Mouse (Mus musculus) Muller cell, postnatal 12 days (primary cell): ENCODE results near the gene Tubb5.

Source experiments
- DNase-seq: peaks from one replicate; pipeline ENCODE4 v3.0.0-alpha.2; 2015; ENCODE audit errors: inconsistent ontology term

The Tubb5 gene

GRCm38 (mm10) chr17:35795656-35796055 lies 42.5 kb downstream of the Tubb5 start:
- peak; percentile 88 for DNase-seq

- DNase-seq, result no peak
Measured at GRCm38 (mm10) chr17:35795099-35795498, 43.0 kb downstream of the Tubb5 start.

- no peak for DNase-seq
Measured at GRCm38 (mm10) chr17:35792837-35793236, 45.3 kb downstream of the Tubb5 start.

GRCm38 (mm10) chr17:35790933-35791332 lies 47.2 kb downstream of the Tubb5 start:
- DNase-seq, result no peak

- DNase-seq, result no peak
Measured at GRCm38 (mm10) chr17:35788025-35788424, 50.1 kb downstream of the Tubb5 start.

- DNase-seq, result no peak
Measured at GRCm38 (mm10) chr17:35787493-35787892, 50.6 kb downstream of the Tubb5 start.

DNA sequence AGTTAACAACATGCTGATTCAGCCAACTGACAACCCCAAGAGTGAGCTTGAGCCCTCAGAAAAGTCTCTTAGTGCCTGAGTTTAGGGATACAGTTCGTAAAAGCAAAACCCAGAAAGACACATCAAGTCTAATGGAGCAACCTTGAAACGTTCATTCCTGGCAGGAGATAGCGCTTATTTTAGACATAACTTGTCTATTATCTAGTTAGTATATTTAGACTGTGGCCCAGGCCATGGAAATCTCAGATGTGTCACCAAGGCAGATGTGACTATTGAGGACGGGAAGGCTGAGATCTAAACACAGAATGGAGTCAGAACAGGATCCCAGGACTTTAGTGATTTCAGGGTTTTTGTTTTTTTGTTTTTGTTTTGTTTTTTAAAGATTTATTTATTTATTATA lies 53.0 kb downstream of the Tubb5 start:
- no peak for DNase-seq

DNA sequence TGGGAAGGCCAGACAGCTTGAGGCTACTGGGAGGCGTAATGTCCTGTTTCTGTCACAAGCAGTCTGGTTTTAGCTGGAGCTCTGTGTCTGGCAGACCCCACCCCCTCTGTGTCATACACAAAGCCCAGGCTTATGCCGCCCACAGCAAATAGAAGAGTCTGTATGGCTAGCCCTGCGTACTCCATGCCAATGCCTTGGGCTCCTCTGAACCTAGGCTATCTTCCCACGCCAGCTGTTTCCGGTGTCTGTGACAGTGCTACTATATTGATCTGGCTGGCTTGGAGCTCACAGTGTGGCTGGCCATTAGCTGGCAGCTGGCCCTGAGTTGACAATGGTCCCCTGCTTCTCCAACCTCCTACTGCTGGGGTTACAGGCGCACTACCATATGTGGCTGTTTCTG lies 54.2 kb downstream of the Tubb5 start:
- DNase-seq, result peak; percentile 82
